Mouse (Mus musculus): Measurements from ENCODE around the gene Lrba.

Lrba gene

DNA sequence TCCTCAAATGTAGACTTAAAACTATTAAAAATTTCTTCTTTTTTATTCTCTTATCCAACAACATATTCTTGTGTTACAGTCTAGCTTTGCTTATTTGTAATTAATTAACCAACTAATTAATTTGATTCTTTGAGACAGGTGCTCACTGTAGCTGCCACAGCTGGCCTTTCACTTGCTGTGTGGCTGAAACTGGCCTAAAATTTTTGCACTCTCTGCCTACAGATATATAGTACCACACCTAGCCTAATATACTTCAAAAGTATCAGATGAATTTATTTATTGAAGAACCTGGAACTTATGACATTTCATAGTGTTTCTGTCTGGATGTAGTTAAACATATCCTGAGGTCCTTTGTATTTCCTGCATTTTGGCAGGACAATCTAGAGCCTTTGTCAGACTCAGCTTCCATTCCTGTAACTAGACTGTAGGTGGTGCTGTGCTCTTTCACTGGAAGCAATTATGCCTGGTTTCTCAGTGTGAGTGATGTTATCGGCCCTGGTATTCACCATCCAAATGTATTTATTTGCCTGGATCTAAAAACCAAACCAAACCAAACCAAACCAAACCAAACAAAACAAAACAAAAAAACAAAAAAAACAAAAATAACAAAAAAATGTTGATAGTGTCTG lies 43.7 kb downstream of the Lrba start:
- peak; percentile 26 for DNase-seq

DNA sequence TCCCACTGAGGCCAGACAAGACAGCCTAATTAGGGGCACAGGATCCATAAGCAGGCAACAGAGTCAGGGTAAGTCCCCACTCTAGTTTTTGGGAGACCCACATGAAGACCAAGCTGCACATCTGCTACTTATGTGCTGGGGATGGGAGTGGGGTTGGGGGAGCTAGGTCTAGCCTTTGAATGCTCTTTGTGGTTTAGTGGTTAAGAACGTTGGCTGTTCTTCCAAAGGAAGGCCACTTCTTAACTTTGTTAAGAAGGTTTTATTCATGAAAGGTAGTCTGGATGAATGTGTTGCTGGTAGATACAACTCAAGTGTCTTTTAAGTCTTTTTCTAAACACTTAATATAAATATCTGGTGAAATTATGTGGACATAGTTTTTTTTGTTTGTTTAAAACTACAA lies 51.2 kb downstream of the Lrba start:
- DNase-seq = no peak

DNA sequence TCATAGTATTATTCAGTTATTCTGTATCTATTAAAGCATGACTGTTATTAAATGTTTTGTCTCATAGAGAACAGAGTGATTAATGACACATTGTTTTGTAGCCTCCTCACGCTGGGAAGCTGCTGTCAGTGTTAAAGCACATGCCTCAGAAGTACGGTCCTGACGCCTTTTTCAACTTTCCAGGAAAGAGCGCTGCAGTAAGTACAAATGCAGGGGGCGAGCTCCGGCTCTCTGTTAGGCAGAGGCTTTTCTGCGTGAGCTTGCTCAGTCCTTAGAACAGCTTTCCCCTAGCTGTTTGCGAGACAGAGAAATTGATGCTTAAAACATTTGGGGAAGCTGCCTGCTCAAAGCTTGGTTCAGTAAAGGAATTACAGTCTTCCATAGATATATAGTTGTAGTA lies 66.8 kb downstream of the Lrba start:
- no peak for DNase-seq

DNA sequence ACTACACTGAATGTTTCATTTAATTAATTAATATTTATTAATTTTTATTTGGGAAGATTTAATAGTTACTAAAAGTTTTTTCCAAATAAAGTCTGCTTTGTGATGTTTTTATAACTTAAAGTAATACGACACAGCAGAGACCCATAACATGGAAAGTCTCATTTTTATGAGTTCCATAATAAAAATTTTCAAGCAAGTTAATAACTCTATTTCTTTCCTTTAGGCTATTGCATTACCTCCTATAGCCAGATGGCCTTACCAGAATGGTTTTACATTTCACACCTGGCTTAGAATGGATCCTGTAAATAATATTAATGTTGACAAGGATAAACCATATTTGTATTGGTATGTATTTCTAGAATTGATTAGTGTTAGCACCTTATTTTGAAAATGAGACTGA lies 70.4 kb downstream of the Lrba start:
- DNase-seq = no peak

DNA sequence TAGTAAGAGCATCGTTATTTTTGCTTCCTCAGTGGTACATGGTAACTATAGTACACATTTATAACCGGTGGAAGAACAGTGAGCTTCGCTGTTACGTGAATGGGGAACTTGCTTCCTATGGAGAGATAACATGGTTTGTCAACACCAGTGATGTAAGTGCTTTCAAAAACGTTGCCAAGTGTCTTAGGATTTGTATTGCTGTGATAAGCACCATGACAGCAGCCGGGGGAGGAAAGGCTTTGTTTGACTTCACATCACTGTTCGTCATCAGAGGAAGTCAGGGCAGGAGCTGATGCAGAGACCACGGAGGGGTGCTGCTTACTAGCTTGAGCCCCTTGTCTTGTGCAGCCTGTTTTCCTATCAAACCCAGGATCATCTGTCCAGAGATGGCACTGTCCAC lies 71.7 kb downstream of the Lrba start:
- no peak for DNase-seq

DNA sequence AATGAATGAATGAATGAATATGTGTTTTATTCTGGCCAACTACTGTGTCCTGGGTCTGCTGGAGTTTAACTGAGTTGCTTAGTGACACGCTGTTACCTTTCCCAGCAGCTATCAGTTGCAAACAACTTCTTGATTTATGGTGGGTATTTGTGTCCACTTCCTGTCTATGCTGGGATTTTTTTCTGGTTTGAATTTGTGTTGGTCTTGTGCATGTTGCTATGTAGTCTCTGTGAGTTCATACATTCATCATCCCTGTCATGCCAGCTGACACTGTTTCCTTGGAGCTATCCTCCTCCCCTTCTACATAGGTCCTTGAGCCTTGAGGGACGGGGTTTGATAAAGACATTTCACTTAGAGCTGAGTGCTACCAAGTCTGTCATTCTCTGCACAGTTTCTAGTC lies 84.4 kb downstream of the Lrba start:
- DNase-seq = no peak

DNA sequence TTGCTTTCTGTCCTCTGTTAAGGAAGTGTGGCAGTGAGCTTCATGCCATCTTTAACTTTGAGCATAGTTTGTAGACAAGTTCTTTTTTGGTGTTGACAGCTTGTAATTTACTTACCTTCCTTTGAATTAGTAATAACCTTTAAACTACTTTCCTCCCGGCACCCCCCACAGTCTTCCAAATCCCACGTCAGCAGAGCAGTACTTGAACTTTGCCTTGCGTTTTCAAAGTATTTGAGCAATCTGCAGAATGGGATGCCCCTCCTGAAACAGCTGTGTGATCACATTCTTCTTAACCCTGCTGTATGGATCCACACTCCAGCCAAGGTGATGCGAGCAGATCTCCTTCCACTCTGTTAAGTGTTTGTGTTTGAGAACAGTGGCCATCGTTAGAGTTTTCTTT lies 85.7 kb downstream of the Lrba start:
- DNase-seq = no peak

DNA sequence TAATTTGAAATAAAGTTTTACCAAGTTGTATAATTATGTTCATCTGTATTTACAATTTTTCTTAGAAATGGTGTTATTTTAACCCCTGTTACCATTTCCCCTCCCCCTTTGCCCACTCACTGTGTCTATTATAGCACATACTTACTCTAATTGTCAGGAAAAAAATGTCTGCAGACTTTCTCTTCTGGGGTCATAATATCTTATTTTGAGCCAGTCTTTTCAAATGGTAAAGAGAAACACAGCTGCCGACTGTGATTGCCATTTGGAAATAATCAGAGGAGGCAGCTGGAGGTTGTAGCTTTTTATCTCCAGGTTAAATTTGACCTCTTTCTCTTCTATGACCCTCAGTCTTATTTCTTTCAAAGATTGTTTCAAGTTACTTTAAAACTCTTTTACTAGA lies 86.9 kb downstream of the Lrba start:
- no peak for DNase-seq

DNA sequence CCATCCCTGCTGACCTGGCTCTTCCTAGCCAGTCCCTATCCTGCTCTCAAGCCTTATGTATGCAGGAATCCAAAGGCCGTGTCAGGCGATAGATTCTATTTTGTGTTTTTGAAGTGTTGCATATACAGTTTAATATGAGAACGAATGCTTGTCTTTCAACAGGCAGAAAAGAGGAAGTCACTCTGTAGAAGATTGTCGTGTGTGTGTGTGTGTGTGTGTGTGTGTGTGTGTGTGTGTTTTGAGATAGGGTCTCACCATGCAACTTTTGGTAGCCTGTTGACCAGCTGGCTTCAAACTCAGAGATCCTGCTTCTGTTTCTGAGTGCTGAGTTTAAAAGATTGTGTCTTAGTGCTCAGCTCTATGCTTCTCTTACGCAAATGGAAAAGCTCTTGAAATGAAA lies 93.2 kb downstream of the Lrba start:
- no peak for DNase-seq

DNA sequence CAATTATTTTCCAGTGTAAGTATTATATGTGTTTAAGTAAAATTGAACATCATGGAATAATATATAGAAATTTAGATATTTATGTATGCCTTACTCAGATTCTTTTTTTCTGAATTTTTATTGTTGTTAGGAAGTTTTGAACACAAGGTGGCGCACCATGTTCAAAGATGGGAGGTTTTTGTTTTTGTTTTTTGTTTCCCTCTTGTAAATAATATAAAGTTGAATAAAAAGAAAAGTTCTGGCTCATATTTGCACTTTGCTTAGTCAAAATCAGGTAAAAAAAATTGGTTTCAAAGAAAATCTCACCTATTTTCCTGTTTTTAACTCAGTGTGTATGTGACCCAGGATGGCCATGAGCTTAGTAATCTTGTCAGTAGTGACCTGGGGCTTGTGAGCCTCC lies 104.1 kb downstream of the Lrba start:
- peak; percentile 10 for DNase-seq

DNA sequence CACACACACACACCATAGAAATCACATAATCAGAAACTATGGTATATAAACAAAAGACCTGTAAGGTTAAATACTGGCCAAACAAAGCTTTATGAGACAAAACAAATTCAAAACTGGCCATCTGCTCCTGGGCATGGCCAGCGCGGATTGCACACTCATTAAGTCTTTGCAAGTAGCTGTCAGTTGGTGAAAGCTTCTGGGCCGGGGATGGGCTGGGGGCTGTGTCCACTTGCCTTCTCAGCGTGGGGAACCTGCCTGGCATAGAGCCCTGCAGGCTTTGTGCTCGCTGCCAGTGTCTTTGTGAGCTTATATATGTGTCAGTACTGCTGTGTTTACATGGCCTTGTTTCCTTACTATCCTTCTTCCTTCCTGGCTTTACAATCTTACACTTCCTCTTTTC lies 118.8 kb downstream of the Lrba start:
- no peak for DNase-seq

DNA sequence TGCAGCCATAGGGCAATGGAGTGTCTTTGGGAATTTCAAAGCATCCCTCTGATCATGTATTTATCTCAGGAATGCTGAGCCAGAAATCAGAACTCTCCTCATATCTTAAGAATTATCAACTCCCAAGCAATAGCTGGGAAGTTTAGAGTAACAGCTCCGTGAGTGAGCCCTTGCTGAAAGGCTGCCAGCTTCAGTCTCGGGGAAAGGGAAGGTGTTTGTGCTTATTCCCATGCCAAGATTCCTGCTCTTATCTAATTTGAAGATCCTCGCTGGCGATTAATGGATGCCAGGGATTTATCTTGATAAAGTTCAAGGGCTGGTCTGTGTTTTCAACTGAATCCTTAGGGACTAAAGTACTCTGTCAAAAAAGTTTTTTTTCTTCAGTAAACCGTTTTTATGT lies 138.0 kb downstream of the Lrba start:
- no peak for DNase-seq

DNA sequence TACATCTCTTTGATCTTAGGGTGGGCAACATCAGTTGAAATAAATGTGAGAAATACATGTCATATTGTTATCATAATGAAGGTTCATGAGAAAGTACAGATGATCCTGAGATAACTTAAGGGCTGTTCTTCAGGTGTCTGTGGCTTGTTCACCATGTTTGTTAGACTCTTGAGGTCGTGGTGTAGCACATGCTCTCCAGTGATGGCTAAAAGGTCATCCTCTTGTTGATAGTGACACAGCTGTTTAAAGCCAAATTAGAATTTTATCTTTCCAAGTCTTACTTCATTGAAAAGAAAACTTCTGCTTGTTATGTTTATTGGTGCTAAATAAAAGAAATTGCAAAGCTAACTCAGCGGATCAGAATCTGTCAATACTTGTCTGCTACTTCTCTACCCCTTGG lies 147.0 kb downstream of the Lrba start:
- DNase-seq = no peak

DNA sequence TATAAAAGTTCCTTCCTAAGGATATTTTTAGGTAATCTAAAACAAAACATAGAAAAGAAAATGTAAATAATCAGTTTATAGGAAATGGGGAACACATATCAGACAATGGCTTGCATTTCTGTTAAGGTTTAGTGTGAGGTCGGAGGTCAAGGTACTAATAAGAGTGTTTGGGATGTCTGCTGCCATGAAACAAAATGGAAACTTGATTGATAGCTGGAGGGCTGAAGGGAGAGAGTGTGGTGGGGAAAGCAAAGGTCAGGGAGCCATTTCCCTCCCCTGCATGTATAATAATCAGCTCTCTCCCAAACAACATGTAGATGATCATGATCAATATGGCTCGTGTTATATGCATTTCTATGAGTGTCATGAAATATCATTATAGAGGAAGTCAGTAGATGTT lies 150.8 kb downstream of the Lrba start:
- DNase-seq = no peak

DNA sequence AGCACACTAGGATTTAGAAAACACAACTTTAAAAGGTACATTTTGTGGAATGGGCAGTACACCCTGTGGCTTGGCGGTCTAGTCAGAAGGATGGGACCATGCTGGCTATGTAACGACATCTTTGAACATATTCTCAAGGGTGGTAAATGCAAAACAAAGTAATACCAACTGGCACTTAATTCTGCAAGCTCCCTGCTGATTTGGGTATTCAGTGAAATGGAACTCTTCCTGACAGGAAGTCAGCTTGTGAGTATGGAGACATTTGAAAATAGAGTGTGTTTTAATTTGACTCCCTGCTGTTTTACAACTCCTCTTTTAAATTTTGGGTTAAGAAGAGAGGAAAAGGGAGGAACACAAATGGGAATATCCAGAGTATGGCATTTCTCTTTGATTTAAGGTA lies 158.1 kb downstream of the Lrba start:
- no peak for DNase-seq

DNA sequence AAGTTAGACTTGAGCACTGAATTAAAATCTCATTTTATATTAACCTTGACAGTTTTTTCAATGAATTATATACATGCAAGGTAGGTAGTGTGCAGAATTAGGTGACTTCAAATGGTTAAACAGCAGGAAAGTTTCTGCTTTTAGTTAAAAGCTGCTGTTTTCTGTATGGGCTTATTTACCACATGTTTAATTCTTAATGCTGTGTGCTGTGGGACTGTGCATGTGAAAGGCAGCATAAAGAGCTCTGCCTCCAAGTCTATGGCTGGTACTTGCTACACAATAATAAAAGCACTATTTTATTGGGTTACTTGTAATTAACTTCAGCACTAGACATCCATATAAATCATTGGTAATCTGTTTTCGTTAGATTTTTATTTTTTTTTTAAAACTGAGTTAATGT lies 160.6 kb downstream of the Lrba start:
- DNase-seq = no peak

DNA sequence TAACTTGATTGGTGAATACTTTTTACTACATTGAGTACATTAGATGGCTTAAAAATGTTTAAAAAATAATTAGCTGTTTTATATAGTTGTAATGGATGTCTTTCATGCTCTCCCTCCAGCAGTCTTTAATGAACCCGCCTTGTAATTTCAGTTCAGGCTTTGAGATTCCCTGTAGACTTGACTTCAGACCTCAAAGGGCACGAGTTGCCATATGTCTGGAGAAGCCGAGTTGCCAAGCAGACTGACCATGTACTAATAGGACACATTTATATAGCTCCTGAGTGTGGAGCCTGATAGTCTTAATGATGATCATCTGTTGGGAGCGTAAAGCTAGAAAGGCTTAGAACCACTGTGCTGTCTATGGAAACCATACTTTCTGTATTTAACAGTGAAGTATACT lies 161.8 kb downstream of the Lrba start:
- no peak for DNase-seq

DNA sequence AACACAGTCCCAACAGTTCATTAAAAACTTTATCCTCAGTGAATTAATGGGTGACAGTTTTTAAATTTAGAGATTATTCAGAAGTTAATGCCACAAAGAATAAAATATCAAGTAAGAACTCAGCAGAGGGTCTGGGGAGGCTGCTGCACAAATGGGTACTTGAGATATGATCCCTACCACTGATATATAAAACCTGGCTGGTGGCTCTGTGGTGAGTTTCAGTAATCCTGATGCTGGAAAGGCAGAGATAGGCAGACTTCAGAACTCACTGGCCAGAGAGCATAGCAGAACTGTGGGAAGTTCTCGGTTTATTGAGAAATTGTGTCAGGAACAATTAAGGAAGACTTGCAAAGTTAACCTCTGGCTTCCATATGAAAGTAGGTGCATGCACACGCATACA lies 199.3 kb downstream of the Lrba start:
- no peak for DNase-seq

DNA sequence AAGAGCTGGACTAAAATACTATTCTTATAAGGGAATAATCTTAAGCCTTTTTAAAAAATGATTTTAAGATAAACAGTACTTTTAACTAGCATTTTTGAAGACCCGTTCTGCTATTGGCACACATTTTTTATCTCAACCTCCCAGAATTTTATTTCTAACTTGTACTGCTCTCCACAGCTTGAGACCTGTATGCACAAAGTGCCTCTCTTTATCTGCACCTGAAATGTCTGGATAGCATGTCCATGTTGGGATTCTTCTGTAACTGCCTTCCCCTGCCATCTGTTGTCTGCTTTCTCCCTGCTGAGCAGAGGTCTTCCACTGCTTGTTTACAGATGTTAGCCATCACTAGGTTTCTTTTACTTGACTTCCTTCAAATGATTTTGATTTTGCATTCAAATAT lies 202.3 kb downstream of the Lrba start:
- DNase-seq = no peak

DNA sequence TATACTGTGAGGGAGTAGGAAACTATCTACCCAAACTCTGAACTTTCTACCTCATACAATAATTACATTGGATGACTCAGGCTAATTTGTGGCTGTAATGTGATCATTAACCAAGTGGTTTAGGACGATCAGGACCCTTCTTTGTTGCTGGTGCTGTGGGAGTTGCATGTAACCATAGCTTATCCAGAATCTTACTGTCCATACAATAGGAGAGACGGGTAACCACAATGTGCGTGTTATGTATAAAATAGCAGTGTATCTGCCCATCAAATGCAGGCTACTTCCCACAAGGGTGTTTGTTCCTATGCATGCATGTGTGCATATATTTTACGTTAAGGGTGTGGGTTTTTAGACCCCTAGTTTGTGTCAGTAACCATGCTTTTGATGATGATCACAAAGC lies 219.0 kb downstream of the Lrba start:
- no peak for DNase-seq

DNA sequence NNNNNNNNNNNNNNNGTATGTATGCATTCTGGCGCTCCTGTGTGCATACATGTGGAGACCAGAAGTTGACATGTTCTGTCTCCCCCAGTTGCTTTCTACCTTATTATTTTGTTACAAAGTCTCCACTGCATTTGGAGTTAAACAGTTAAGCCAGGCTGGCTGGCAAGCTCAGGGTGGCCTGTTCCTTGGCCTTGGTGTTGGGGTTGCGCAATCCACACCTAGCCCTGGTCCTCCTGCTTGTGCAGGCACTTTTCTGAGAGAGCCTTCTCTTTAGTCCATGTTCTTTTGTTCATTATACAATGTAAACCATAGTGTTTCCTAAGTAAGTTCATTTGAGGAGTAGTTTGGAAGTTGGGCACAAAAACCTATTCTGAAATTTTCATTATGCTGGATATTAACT lies 226.7 kb downstream of the Lrba start:
- DNase-seq = no peak

DNA sequence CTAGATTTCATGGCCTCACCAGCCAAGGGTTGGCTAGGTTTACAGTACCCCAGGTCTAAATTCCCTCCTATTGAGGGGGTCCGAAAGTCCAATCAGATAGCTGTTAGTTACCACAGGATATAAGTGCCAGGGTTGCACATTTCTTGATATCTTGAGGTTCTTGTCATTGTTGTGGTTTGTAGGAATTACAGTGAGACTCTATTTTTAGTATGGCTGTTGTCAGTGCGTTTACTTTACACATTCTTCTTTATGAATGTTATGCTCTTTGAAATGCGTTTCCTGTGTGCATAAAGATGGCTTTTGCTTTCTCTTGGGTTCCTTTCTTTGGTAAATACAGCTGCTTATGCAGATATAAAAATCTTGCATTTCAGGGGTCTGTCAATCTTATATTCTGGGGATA lies 237.1 kb downstream of the Lrba start:
- DNase-seq = no peak

DNA sequence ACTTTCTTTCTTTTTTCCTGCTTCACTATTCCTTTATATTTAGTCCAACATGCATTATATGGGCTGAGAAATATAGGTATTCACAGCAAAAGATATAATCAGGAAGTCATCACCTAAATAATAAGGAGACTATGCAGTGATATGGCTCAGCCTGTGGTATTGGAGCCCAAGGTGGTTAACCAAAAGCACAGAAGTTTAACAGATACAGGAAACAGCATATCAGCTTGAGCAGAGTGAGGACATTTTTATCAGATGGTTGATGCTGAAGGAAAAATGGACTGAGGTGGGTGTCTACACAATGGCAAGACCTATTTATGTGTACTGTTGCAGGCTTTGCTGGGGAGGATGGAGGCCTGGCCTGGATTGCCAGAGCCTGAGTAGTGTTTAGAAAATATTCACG lies 265.5 kb downstream of the Lrba start:
- DNase-seq = no peak

DNA sequence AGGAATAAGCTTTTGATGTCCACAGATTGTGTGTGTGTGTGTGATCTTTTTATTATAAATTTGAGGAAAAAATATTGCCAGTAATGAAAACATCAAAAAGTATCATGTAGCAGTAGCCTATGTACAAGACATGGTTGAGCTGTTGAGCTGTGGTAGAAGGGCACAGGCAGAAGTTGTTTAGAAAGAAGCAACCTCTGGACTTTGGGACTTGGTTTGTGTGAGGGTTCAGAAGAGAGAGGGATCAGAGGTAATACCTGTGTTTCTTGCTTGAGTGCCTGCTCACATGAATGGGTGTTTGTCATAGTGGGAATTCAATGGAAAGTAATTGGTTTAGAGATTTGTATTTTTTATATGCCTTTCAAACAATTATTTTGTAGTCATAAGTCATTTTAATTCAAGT lies 276.1 kb downstream of the Lrba start:
- DNase-seq = no peak

DNA sequence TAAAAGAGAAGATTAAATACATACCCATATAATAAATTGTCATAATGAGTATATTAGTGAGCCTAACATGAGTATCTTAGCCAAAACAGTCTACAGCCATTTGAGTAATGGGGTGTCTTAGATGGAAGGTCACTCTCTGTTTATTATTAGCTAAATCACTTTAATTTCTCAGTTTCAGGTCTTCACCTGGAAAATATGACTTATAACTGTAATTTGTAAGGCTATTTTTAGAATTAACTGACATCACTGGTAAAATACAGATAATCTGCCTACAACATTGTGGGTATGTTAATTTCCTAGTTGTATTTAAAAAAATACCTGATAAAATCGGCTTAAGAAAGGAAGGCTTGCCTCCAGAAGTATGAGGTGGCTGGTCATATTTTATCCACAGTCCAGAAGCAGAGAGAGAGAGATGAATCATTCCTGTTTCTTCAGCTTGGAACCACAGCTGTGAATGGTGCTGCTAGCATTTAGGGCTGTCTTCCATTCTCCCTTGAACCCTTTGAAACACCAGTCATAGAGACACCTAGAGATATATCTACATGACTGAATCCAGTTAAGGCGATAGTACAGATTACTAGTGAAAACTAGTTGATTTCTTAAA lies 294.1 kb downstream of the Lrba start:
- no peak for DNase-seq
